Mouse (Mus musculus): ENCODE results near the gene Ppef2. TPM values are rescaled to one million over a fixed set of nuclear protein-coding genes. Genes with fewer than 3 reads are reported as not detected.

Gene Ppef2
- total and polyA plus RNA-seq, 2 experiments from 2014 or later = 0.43 to 1.5 TPM

- Histone ChIP-seq H3K9me3 (ENCODE audit: low read length) (no peaks in the 10 kb centered on the region), H3K4me2 (ENCODE audit: low read depth, low read length) (no peak overlapping the region), H3K36me3 (ENCODE audit: insufficient read depth, low read length) (peaks cover 30% of the 10 kb centered on the region), H3K27ac (no peak overlapping the region), H3K9ac (replicated peaks; ENCODE audit: low read length) (no peak overlapping the region), H3K4me3 (ENCODE audit: low read length) (no peak overlapping the region), H3K27me3 (ENCODE audit: insufficient read depth, low read length) (no peaks in the 10 kb centered on the region), H3K4me1 (ENCODE audit: insufficient read depth, low read length) (no peaks in the 10 kb centered on the region)
- TF ChIP-seq CTCF (IDR thresholded peaks at IDR 0.05; ENCODE audit: low read depth) = no peak
- ATAC-seq = no peak
- DNase-seq (ENCODE audit: low spot score) = no peak
- 71% methylated on average over 3 of the region's 3 CpGs for WGBS
Observed at GRCm38 (mm10) chr5:92283107-92283506, 27.0 kb upstream of the Ppef2 start.

GRCm38 (mm10) chr5:92282571-92282970, 26.5 kb upstream of the Ppef2 start:
- 56% methylated on average over 4 of the region's 4 CpGs for WGBS
- peak; percentile 23 for DNase-seq (ENCODE audit: low spot score)
- H3K36me3 ChIP-seq (ENCODE audit: insufficient read depth, low read length) = peaks cover 24% of the 10 kb centered on the region

GRCm38 (mm10) chr5:92278942-92279537, 23.0 kb upstream of the Ppef2 start:
- no peak overlapping the region for H3K4me3 ChIP-seq (ENCODE audit: low read length)
- no peak overlapping the region for H3K4me2 ChIP-seq (ENCODE audit: low read depth, low read length)
- H3K9ac ChIP-seq (replicated peaks; ENCODE audit: low read length) = no peak overlapping the region

More at GRCm38 (mm10) chr5:92282571-92282970, 26.5 kb upstream of the Ppef2 start:
- no peak overlapping the region for H3K27ac ChIP-seq
- no peak for ATAC-seq
- no peak overlapping the region for H3K9ac ChIP-seq (replicated peaks; ENCODE audit: low read length)
- no peak for TF ChIP-seq CTCF (IDR thresholded peaks at IDR 0.05; ENCODE audit: low read depth)
- H3K27me3 ChIP-seq (ENCODE audit: insufficient read depth, low read length) = no peaks in the 10 kb centered on the region
- no peak overlapping the region for H3K4me3 ChIP-seq (ENCODE audit: low read length)
- no peaks in the 10 kb centered on the region for H3K4me1 ChIP-seq (ENCODE audit: insufficient read depth, low read length)
- H3K9me3 ChIP-seq (ENCODE audit: low read length) = no peaks in the 10 kb centered on the region
- H3K4me2 ChIP-seq (ENCODE audit: low read depth, low read length) = no peak overlapping the region

DNA sequence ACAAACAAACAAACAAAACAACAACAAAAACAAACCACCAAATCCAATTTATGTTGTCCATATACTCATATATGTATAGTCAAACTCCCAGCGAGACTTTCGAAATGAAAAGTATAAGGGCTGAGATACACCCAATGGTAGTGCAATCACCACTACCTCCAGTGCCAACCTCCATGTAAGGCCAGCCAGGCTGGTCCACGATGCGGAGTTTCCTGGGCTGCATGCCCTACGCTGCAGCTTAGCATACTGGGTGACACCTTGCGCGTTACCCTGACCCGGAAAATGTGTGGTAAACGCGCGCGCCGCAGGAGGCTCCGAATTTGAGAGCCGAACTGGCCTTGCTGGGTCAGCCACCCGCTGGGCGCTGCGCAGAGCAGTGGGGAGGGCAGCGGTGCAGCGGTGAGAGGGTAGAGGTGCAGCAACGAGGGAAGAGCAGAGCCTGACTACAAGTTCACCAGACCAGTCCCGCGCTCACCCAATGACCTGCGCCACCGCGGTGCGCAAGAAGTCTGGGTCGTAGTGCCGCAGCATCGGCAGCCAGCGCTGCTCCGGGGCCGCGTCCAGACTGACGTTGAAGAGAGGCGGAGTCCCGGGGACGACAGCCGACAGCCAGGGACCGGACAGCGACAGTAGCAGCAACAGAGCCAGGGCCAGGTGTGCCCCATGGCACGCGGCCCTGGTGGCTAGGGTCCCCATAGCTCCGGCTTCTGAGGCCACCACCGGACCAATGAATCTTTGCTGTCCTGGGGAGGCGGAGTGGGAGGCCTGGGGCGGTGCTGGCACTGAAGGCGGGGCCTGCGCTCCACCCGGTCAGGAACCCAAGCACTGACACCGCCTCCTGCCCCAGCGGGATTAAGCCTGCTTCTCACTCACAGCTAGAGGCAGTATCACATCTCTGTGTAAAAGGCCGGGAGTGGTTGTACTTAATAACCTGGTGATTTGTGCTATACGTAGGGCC, 21.6 kb upstream of the Ppef2 start, which contains the start of gene Naaa:
Gene Naaa, minus strand, starts transcription at position 734 of the 958 bp plus-strand sequence.
- peak; percentile 54 for TF ChIP-seq CTCF (IDR thresholded peaks at IDR 0.05; ENCODE audit: low read depth)
- H3K4me2 ChIP-seq (ENCODE audit: low read depth, low read length) = peak within 1 kb of the TSS; percentile 83
- H3K27ac ChIP-seq = peak within 1 kb of the TSS; percentile 61
- H3K36me3 ChIP-seq (ENCODE audit: insufficient read depth, low read length) = no peaks in the 10 kb centered on the region
- 3% methylated on average over 54 of the region's 54 CpGs for WGBS
- H3K4me3 ChIP-seq (ENCODE audit: low read length) = peak within 1 kb of the TSS; percentile 51
- no peaks in the 10 kb centered on the region for H3K27me3 ChIP-seq (ENCODE audit: insufficient read depth, low read length)
- peak; percentile 82 for DNase-seq (ENCODE audit: low spot score)
- peak; percentile 90 for ATAC-seq
- H3K4me1 ChIP-seq (ENCODE audit: insufficient read depth, low read length) = no peaks in the 10 kb centered on the region
- H3K9me3 ChIP-seq (ENCODE audit: low read length) = no peaks in the 10 kb centered on the region
- peak within 1 kb of the TSS; percentile 51 for H3K9ac ChIP-seq (replicated peaks; ENCODE audit: low read length)

More at GRCm38 (mm10) chr5:92278942-92279537, 23.0 kb upstream of the Ppef2 start:
- no peaks in the 10 kb centered on the region for H3K27me3 ChIP-seq (ENCODE audit: insufficient read depth, low read length)
- no peaks in the 10 kb centered on the region for H3K9me3 ChIP-seq (ENCODE audit: low read length)
- no peaks in the 10 kb centered on the region for H3K4me1 ChIP-seq (ENCODE audit: insufficient read depth, low read length)
- TF ChIP-seq CTCF (IDR thresholded peaks at IDR 0.05; ENCODE audit: low read depth) = no peak
- H3K27ac ChIP-seq = no peak overlapping the region; the same call in 1 of the 2 replicates
- H3K36me3 ChIP-seq (ENCODE audit: insufficient read depth, low read length) = no peaks in the 10 kb centered on the region
- 82% methylated on average over 10 of the region's 10 CpGs for WGBS
- ATAC-seq (no peak), DNase-seq (ENCODE audit: low spot score) (no peak)

DNA sequence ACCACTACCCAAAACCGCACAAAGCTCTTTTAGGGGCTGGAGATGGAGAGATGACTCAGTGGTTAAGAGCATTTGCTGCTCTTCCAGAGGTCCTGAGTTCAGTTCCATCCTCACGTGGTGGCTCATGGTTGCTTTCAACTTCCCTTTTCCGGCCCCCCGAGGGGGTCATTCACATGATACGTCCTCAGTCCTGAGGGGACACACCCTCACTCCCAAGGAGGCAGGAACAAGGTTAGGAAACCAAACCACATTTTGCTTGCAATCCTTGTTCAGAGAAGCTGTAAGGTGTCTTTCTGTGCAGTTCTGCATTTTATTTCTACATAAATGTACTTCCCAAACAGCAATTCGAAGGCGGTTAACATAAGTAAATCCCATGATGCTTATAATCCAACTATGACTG, 14.4 kb upstream of the Ppef2 start:
- Histone ChIP-seq H3K27ac (no peak overlapping the region), H3K9me3 (ENCODE audit: low read length) (no peaks in the 10 kb centered on the region), H3K36me3 (ENCODE audit: insufficient read depth, low read length) (no peaks in the 10 kb centered on the region), H3K4me2 (ENCODE audit: low read depth, low read length) (no peak overlapping the region), H3K4me1 (ENCODE audit: insufficient read depth, low read length) (no peaks in the 10 kb centered on the region), H3K4me3 (ENCODE audit: low read length) (no peak overlapping the region), H3K27me3 (ENCODE audit: insufficient read depth, low read length) (no peaks in the 10 kb centered on the region), H3K9ac (replicated peaks; ENCODE audit: low read length) (no peak overlapping the region)
- 87% methylated on average over 7 of the region's 7 CpGs for WGBS
- no peak for ATAC-seq
- no peak for DNase-seq (ENCODE audit: low spot score)
- no peak for TF ChIP-seq CTCF (IDR thresholded peaks at IDR 0.05; ENCODE audit: low read depth)

DNA sequence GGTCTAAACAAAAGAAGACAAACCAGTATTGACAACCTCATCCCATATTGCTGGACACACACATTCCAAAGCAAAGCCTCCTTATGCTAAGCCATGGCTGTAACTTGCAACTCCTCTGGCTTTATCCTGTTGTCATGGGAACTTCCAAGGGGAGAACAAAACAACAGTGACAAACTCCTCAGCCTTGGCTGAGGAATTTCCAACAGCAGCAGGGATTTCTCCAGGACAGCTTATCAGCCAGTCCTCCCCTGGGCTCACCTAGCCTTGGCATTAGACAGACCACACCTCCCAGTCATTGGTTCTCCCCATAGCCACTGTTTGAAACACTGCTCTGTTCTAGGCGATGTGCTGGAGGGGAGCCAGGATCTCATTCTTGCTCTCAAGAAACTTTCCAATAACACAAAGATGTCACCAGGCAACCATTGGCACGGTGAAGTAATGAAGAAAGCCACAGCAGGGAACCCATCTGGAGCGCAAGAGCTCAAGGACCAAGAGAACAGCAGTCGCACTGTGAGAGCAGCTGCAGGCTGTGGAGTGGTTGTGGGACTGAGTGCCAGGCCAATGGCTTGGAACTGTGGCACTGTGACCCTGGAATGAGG, 7.8 kb upstream of the Ppef2 start:
- DNase-seq (ENCODE audit: low spot score) (peak; percentile 94), ATAC-seq (peak; percentile 96)
- Histone ChIP-seq H3K4me3 (ENCODE audit: low read length) (no peak overlapping the region), H3K36me3 (ENCODE audit: insufficient read depth, low read length) (no peaks in the 10 kb centered on the region), H3K4me2 (ENCODE audit: low read depth, low read length) (no peak overlapping the region), H3K27me3 (ENCODE audit: insufficient read depth, low read length) (no peaks in the 10 kb centered on the region), H3K9ac (replicated peaks; ENCODE audit: low read length) (no peak overlapping the region), H3K27ac (peak overlapping the region; percentile 60; the same call in 1 of the 2 replicates), H3K4me1 (ENCODE audit: insufficient read depth, low read length) (0 out of 2 replicates have a peak, but pooled peaks cover 5% of the 10 kb centered on the region), H3K9me3 (ENCODE audit: low read length) (no peaks in the 10 kb centered on the region)
- no peak for TF ChIP-seq CTCF (IDR thresholded peaks at IDR 0.05; ENCODE audit: low read depth)
- WGBS = 9% methylated on average over 4 of the region's 4 CpGs
